1 mouse cellular context compared by ENCODE assay signal in the genomic region with DNA sequence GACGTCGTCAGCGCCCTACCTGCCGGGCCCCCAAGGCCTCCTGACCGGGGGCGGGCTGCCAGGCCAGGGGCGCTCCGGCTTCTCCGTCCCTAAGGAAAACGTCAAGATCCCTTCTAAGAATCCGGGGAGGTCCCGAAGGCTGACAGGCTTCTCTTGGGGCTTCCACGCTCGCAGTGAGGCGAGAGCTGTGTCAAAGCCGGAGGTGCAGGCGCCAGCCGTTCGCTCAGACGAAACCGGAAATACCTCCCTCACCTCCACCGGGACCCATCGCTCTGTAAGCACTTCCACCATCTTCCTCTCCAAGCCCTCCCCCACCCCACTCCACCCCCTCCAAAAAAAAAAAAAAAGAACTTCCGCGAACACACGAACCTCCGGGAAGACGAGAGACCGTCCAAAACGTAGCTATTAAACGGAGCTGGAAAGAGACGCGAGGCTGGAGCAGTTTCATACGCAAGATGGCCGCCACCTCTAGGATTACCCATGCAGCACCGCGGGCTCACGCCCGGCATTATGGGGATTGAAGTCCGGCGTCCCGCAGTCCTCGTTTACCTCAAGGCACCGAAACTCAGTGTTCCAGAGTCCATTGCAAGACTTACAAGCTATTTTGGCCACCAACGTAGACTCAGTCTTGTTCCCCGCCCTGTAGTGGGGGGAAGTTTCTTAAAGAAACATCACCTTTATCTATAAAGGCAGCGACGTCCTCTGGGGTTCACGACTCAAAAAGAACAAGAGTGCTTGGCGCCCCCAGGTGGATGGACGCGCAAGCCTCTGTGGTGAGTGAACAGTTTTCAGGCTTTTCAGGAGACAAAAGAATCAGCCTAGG.
TF ChIP-seq lines count a peak whose summit lies in the region.

No protein-coding gene starts in this region.

TF ChIP-seq in CH12.LX, 34 proteins besides CTCF, POLR2A, EP300 and RAD21 (continued from another document):
- TF ChIP-seq MYC (IDR thresholded peaks at IDR 0.05; ENCODE audit: low read depth, low read length): peak; percentile 87
- peak; percentile 69; the same call in 1 of the 2 replicates for TF ChIP-seq GABPA (IDR thresholded peaks at IDR 0.05; ENCODE audit: insufficient replicate concordance, low read depth, low read length)
- peak; percentile 89 for TF ChIP-seq SMC3 (IDR thresholded peaks at IDR 0.05; ENCODE audit: low read depth, low read length)
- peak; percentile 97 for TF ChIP-seq MEF2A (IDR thresholded peaks at IDR 0.05; ENCODE audit: borderline replicate concordance, low read depth, low read length)
- 0 out of 2 replicates have a peak, but pooled peaks have one; percentile 14 for TF ChIP-seq ETS1 (conservative IDR thresholded peaks at IDR 0.05; ENCODE audit: low read depth, low read length)
- TF ChIP-seq KAT2A (IDR thresholded peaks at IDR 0.05; ENCODE audit: insufficient replicate concordance, low read length): peak; percentile 99
- 0 out of 2 replicates have a peak, but pooled peaks have one; percentile 77 for TF ChIP-seq E2F4 (IDR thresholded peaks at IDR 0.05; ENCODE audit: insufficient replicate concordance, low read depth, low read length)
- TF ChIP-seq NRF1 (IDR thresholded peaks at IDR 0.05; ENCODE audit: low read depth, low read length): peak; percentile 68
- peak; percentile 90; the same call in 1 of the 2 replicates for TF ChIP-seq MAZ (IDR thresholded peaks at IDR 0.05; ENCODE audit: low read depth, low read length)
- peak; percentile 65 for TF ChIP-seq TCF12 (IDR thresholded peaks at IDR 0.05; ENCODE audit: low read depth, low read length)
- TF ChIP-seq JUN (IDR thresholded peaks at IDR 0.05; ENCODE audit: insufficient read depth, low read depth, low read length): no peak
- TF ChIP-seq ZKSCAN1 (IDR thresholded peaks at IDR 0.05; ENCODE audit: borderline replicate concordance, low read depth, low read length): no peak
- TF ChIP-seq RCOR1 (conservative IDR thresholded peaks at IDR 0.05; ENCODE audit: low read depth, low read length): no peak
- peak; percentile 66 for TF ChIP-seq IRF4 (IDR thresholded peaks at IDR 0.05; ENCODE audit: low read depth, low read length)
- no peak for TF ChIP-seq UBTF (IDR thresholded peaks at IDR 0.05; ENCODE audit: low read depth, low read length)
- peak; percentile 79 for TF ChIP-seq ELF1 (IDR thresholded peaks at IDR 0.05; ENCODE audit: low read depth, low read length)
- TF ChIP-seq SIN3A (IDR thresholded peaks at IDR 0.05; ENCODE audit: low read length): peak; percentile 96
- TF ChIP-seq TBP (conservative IDR thresholded peaks at IDR 0.05; ENCODE audit: low read depth, low read length): no peak
- TF ChIP-seq USF1 (IDR thresholded peaks at IDR 0.05; ENCODE audit: low read depth, low read length): no peak
- no peak for TF ChIP-seq BHLHE40 (IDR thresholded peaks at IDR 0.05; ENCODE audit: low read depth, low read length)
- no peak; the same call in 1 of the 2 replicates for TF ChIP-seq MAX (IDR thresholded peaks at IDR 0.05; ENCODE audit: low read length)
- no peak for TF ChIP-seq PAX5 (IDR thresholded peaks at IDR 0.05; ENCODE audit: low read length)
- peak; percentile 67; the same call in 1 of the 2 replicates for TF ChIP-seq NELFE (IDR thresholded peaks at IDR 0.05; ENCODE audit: low read depth, low read length)
- TF ChIP-seq CHD1 (IDR thresholded peaks at IDR 0.05; ENCODE audit: low read depth, low read length): no peak
- TF ChIP-seq USF2 (conservative IDR thresholded peaks at IDR 0.05; ENCODE audit: low read depth, low read length): no peak
- 0 out of 2 replicates have a peak, but pooled peaks have one; percentile 32 for TF ChIP-seq JUND (conservative IDR thresholded peaks at IDR 0.05; ENCODE audit: low read depth, low read length)
- TF ChIP-seq ZMIZ1 (IDR thresholded peaks at IDR 0.05; ENCODE audit: low read depth, low read length): no peak
TF ChIP-seq in CH12.LX: peak in this region for 18.
